Mouse (Mus musculus): ENCODE data around the gene Sp1. TPM values are rescaled to one million over a fixed set of nuclear protein-coding genes. Genes with fewer than 3 reads are reported as not detected.

Gene Sp1
- total and polyA plus RNA-seq, 3 experiments = 23.5 to 31.8 (median 27.1) TPM

DNA sequence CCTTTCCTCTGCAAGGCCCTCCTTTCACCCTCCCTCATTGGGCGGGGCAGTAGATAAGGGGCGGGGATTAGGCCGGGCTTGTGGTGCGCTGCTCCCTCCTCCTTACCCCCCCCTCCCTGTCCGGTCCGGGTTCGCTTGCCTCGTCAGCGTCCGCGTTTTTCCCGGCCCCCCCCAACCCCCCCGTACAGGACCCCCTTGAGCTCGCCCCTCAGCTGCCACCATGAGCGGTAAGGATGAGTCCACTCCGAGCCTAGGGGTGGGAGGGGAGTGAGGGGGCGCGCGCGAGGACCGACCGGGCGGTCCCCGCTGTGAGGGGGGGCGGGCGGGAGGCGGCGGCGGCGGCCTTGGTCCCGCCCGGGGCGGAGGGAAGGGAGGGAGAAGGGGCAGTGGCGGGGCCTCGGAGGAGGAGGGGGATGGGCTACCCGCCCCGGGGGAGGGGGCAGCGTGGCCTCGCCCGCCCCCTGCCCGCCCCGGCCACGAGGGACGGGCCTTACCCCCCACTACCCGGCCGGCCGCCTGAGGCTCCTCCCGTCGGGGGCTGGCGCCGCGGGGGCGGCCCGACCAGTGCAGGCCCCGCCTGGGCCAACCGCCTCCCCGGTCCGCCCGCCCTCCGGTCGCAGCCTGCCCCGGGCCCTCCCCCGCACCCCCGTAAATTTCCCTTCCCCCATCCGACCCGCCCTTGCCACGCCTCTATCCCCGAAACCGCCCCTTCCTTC, 411 bp downstream of the Sp1 start:
- peak overlapping the region; percentile 100 for H3K9ac ChIP-seq (ENCODE audit: insufficient read depth, low read depth)
- in situ Hi-C loops (cut with MboI; ENCODE audit: low pct_ligation_motif_present, low pct_unique_long_range_greater_than_20kb, low sequenced_read_pairs) = no loop called here
- peak; percentile 88 for DNase-seq (ENCODE audit: extremely low read depth)
- no peaks in the 10 kb centered on the region for H3K9me3 ChIP-seq (replicated peaks; ENCODE audit: low read length)
- H3K27me3 ChIP-seq (replicated peaks) = no peaks in the 10 kb centered on the region
- TF ChIP-seq MEF2A (IDR thresholded peaks at IDR 0.05; ENCODE audit: borderline replicate concordance, low read depth, low read length) = no peak
- no peak for TF ChIP-seq SMC3 (IDR thresholded peaks at IDR 0.05; ENCODE audit: low read depth, low read length)
- TF ChIP-seq MXI1 (IDR thresholded peaks at IDR 0.05; ENCODE audit: low read depth, low read length) = peak; percentile 27; the same call in 1 of the 2 replicates
- peak; percentile 85; the same call in 1 of the 2 replicates for TF ChIP-seq MAZ (IDR thresholded peaks at IDR 0.05; ENCODE audit: low read depth, low read length)
- TF ChIP-seq JUND (conservative IDR thresholded peaks at IDR 0.05; ENCODE audit: low read depth, low read length) = no peak
- TF ChIP-seq HCFC1 (IDR thresholded peaks at IDR 0.05; ENCODE audit: low read depth, low read length) = no peak
- peak; percentile 82 for TF ChIP-seq CHD2 (IDR thresholded peaks at IDR 0.05; ENCODE audit: low read length)
- no peak for TF ChIP-seq SIN3A (IDR thresholded peaks at IDR 0.05; ENCODE audit: low read length)
- no peak for TF ChIP-seq RCOR1 (conservative IDR thresholded peaks at IDR 0.05; ENCODE audit: low read depth, low read length)
- TF ChIP-seq ELF1 (IDR thresholded peaks at IDR 0.05; ENCODE audit: low read depth, low read length) = 0 out of 2 replicates have a peak, but pooled peaks have one; percentile 37
- TF ChIP-seq POLR2A (IDR thresholded peaks at IDR 0.05; ENCODE audit: low read depth, low read length) = peak; percentile 28; the same call in 1 of the 2 replicates
- TF ChIP-seq UBTF (IDR thresholded peaks at IDR 0.05; ENCODE audit: low read depth, low read length) = no peak
- peak overlapping the region; percentile 77 for H3K4me2 ChIP-seq (ENCODE audit: insufficient read depth, low read depth, poor library complexity, severe bottlenecking)
- peak overlapping the region; percentile 16; the same call in 1 of the 2 replicates for H3K27ac ChIP-seq (ENCODE audit: insufficient read depth, low read depth)
- H3K36me3 ChIP-seq (replicated peaks in 1 of 2; ENCODE audit: control insufficient read depth in 1 of 2, insufficient read depth in 1 of 2, low read length in 1 of 2) = peaks cover 23 to 36% of the 10 kb centered on the region in 2 experiments
- peak overlapping the region; percentile 47 to 64 (median 55) for H3K4me3 ChIP-seq (replicated peaks in 1 of 3; ENCODE audit: low read depth in 2 of 3, low read length in 2 of 3, poor library complexity in 1 of 3)
- peaks cover 41% of the 10 kb centered on the region for H3K79me2 ChIP-seq (replicated peaks; ENCODE audit: control insufficient read depth, extremely low read depth, insufficient read depth, poor library complexity, severe bottlenecking)
- dilution Hi-C loops (cut with MboI; ENCODE audit: extremely low pct_ligation_motif_present, extremely low pct_unique_long_range_greater_than_20kb, low sequenced_read_pairs) = no loop called here
- H3K4me1 ChIP-seq (ENCODE audit: control insufficient read depth in 1 of 2, insufficient read depth in 2 of 2) = peaks cover 17 to 44% of the 10 kb centered on the region in 2 experiments

- in situ Hi-C loops (cut with MboI; ENCODE audit: low pct_ligation_motif_present, low pct_unique_long_range_greater_than_20kb, low sequenced_read_pairs) (no loop called here), dilution Hi-C loops (cut with MboI; ENCODE audit: extremely low pct_ligation_motif_present, extremely low pct_unique_long_range_greater_than_20kb, low sequenced_read_pairs) (no loop called here)
- TF ChIP-seq ELF1 (IDR thresholded peaks at IDR 0.05; ENCODE audit: low read depth, low read length) (no peak), POLR2AphosphoS2 (IDR thresholded peaks at IDR 0.05; ENCODE audit: low read depth, low read length) (no peak), ZKSCAN1 (IDR thresholded peaks at IDR 0.05; ENCODE audit: borderline replicate concordance, low read depth, low read length) (no peak), EP300 (IDR thresholded peaks at IDR 0.05; ENCODE audit: low read length) (no peak), NELFE (IDR thresholded peaks at IDR 0.05; ENCODE audit: low read depth, low read length) (0 out of 2 replicates have a peak, but pooled peaks have one; percentile 39), MYC (IDR thresholded peaks at IDR 0.05; ENCODE audit: low read depth, low read length) (no peak), MXI1 (IDR thresholded peaks at IDR 0.05; ENCODE audit: low read depth, low read length) (peak; percentile 11; the same call in 1 of the 2 replicates), TCF12 (IDR thresholded peaks at IDR 0.05; ENCODE audit: low read depth, low read length) (no peak), MAX (IDR thresholded peaks at IDR 0.05; ENCODE audit: low read length) (no peak), KAT2A (IDR thresholded peaks at IDR 0.05; ENCODE audit: insufficient replicate concordance, low read length) (no peak), RAD21 (IDR thresholded peaks at IDR 0.05; ENCODE audit: low read depth, low read length) (no peak)
- Histone ChIP-seq H3K9ac (ENCODE audit: insufficient read depth, low read depth) (peak overlapping the region; percentile 100), H3K4me2 (ENCODE audit: insufficient read depth, low read depth, poor library complexity, severe bottlenecking) (peak overlapping the region; percentile 77), H3K36me3 (replicated peaks in 1 of 2; ENCODE audit: control insufficient read depth in 1 of 2, insufficient read depth in 1 of 2, low read length in 1 of 2) (peaks cover 23 to 42% of the 10 kb centered on the region in 2 experiments), H3K4me1 (ENCODE audit: control insufficient read depth in 1 of 2, insufficient read depth in 2 of 2) (peaks cover 17 to 51% of the 10 kb centered on the region in 2 experiments), H3K27me3 (replicated peaks) (no peaks in the 10 kb centered on the region), H3K79me2 (replicated peaks; ENCODE audit: control insufficient read depth, extremely low read depth, insufficient read depth, poor library complexity, severe bottlenecking) (peaks cover 48% of the 10 kb centered on the region), H3K9me3 (replicated peaks; ENCODE audit: low read length) (no peaks in the 10 kb centered on the region), H3K27ac (ENCODE audit: insufficient read depth, low read depth) (no peak overlapping the region), H3K4me3 (replicated peaks in 1 of 3; ENCODE audit: low read depth in 2 of 3, low read length in 2 of 3, poor library complexity in 1 of 3) (peak overlapping the region; percentile 47 to 64 (median 55))
- no peak for DNase-seq (ENCODE audit: extremely low read depth)
These were observed 1.1 kb downstream of the Sp1 start for GRCm38 (mm10) chr15:102406912-102407580.
